Mouse (Mus musculus) cerebellum, adult 2 months (tissue): ENCODE measurements around the gene Leng8. TPM values are rescaled to one million over a fixed set of nuclear protein-coding genes. Genes with fewer than 3 reads are reported as not detected.

Experiments used
- DNase-seq, 2 experiments: peaks; one replicate each; pipeline ENCODE4 v3.0.0; 2021
- H3K27ac ChIP-seq: fragments of 200-500 bp; 2 replicates; pipeline ENCODE4 v1.5.1; 2012; ENCODE audit warnings: low read length, control low read depth, inconsistent platforms; ENCODE audit not compliant: insufficient read depth
- H3K27me3 ChIP-seq: fragments of 200-500 bp; 2 replicates; pipeline ENCODE4 v1.6.1; 2012; ENCODE audit warnings: inconsistent platforms, mild to moderate bottlenecking, low read length, moderate library complexity; ENCODE audit not compliant: control insufficient read depth, insufficient read depth
- H3K4me1 ChIP-seq: fragments of 200-500 bp; 2 replicates; pipeline ENCODE4 v1.6.1; 2011; ENCODE audit warnings: low read length; ENCODE audit not compliant: control insufficient read depth, insufficient read depth
- H3K4me3 ChIP-seq: fragments of 200-500 bp; replicated peaks from 2 replicates; pipeline ENCODE3; 2011; ENCODE audit warnings: mild to moderate bottlenecking, low read depth, low read length, control low read depth; ENCODE audit not compliant: insufficient read depth
- CTCF ChIP-seq: fragments of 200-500 bp; IDR thresholded peaks from 2 replicates; pipeline ENCODE4 v1.5.1; 2011; ENCODE audit warnings: low read depth, mild to moderate bottlenecking, control low read depth, low read length, moderate library complexity, borderline replicate concordance; ENCODE audit not compliant: insufficient read depth
- POLR2A ChIP-seq: fragments of 200-500 bp; IDR thresholded peaks from 2 replicates; pipeline ENCODE4 v1.6.1; 2011; ENCODE audit warnings: low read length, control low read depth, borderline replicate concordance; ENCODE audit not compliant: insufficient read depth
- WGBS: fragments of 180-500 bp; shearing (Covaris S2); methylation state at CpG from one replicate; pipeline ENCODE4 v1.1.7; 2018; 5-methylcytosine and 5-hydroxymethylcytosine counted together
- polyA plus RNA-seq: library from polyadenylated mRNA; depleted of rRNA; stranded (reverse); fragments of >200 nt; gene quantifications from 2 replicates; pipeline ENCODE4 v1.2.3, GENCODE M21; 2012

Leng8 gene
- polyA plus RNA-seq, 1 experiment: 587 TPM

GRCm38 (mm10) chr7:4145552-4146190 is 8.8 kb downstream of the Leng8 start:
- no peaks in the 10 kb centered on the region for H3K27me3 ChIP-seq
- peak; percentile 67 for DNase-seq
- peaks cover 6% of the 10 kb centered on the region; the same call in 1 of the 2 replicates for H3K4me1 ChIP-seq
- H3K27ac ChIP-seq: no peak overlapping the region
- TF ChIP-seq POLR2A (no peak), CTCF (peak; percentile 78)
- WGBS: 46% methylated on average over 6 of the region's 6 CpGs
- H3K4me3 ChIP-seq: no peak overlapping the region

DNA sequence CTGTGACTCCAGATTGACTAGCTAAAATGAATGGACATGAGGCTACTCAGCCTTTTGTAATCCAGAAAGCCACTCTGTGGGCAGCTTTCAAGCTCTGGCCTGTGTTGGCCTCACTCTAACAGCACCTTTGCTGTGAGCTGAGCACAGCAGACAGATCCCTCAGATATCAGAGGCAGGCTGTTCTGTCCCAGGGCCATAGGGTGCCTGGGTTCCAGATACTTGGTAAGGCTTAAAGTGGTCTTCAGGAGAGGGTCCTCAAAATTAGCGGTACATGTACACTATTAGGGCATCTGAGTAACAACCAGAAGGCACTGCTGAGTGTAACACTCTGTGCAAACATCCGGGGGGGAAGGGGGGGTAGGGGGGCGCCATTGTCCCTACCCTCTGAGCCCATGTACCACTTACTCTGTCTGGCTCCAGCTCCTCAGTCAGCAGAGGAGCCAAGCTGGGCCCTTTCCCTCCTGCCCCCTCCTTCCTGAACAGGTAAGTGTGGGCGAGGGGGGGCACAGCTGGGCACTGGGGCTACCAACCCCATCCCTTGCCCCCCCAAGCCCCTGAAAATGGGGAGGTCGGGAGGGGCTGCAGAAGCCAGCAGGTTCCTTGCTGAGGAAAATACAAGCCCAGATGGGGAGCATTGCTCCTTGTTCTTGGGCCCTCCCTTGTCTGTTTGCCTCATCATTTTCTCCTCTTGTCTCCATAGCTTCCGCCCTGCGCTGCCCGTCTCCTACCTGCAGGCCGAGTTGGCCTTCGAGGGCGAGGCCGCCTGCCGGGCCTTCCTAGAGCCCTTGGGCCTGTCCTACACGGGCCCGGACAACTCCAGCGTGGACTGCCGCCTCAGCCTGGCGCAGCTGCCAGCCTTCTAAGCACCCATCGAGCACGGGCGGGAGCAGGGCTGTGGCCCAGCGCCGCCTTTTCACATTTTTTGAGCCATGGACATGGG is 9.7 kb downstream of the Leng8 start:
- TF ChIP-seq CTCF (no peak), POLR2A (no peak)
- peak in 1 of 2 experiments; percentile 35 for DNase-seq
- H3K4me3 ChIP-seq: no peak overlapping the region
- peaks cover 6% of the 10 kb centered on the region; the same call in 1 of the 2 replicates for H3K4me1 ChIP-seq
- H3K27me3 ChIP-seq: no peaks in the 10 kb centered on the region
- 87% methylated on average over 23 of the region's 23 CpGs for WGBS
- H3K27ac ChIP-seq: no peak overlapping the region

- H3K27me3 ChIP-seq: no peaks in the 10 kb centered on the region
- DNase-seq: peak in 1 of 2 experiments; percentile 35
- no peak overlapping the region for H3K4me3 ChIP-seq
- H3K4me1 ChIP-seq: peaks cover 6% of the 10 kb centered on the region; the same call in 1 of the 2 replicates
- WGBS: 82% methylated on average over 20 of the region's 20 CpGs
- no peak for TF ChIP-seq CTCF
- no peak for TF ChIP-seq POLR2A
- H3K27ac ChIP-seq: no peak overlapping the region
Measured at GRCm38 (mm10) chr7:4147371-4147770, 10.5 kb downstream of the Leng8 start.

- no peaks in the 10 kb centered on the region for H3K27me3 ChIP-seq
- no peak for TF ChIP-seq CTCF
- TF ChIP-seq POLR2A: no peak
- no peak for DNase-seq
- H3K4me3 ChIP-seq: no peak overlapping the region
- H3K4me1 ChIP-seq: peaks cover 6% of the 10 kb centered on the region; the same call in 1 of the 2 replicates
- 75% methylated on average over 4 of the region's 4 CpGs for WGBS
- H3K27ac ChIP-seq: no peak overlapping the region
Measured at GRCm38 (mm10) chr7:4147836-4148235, 11.0 kb downstream of the Leng8 start.

DNA sequence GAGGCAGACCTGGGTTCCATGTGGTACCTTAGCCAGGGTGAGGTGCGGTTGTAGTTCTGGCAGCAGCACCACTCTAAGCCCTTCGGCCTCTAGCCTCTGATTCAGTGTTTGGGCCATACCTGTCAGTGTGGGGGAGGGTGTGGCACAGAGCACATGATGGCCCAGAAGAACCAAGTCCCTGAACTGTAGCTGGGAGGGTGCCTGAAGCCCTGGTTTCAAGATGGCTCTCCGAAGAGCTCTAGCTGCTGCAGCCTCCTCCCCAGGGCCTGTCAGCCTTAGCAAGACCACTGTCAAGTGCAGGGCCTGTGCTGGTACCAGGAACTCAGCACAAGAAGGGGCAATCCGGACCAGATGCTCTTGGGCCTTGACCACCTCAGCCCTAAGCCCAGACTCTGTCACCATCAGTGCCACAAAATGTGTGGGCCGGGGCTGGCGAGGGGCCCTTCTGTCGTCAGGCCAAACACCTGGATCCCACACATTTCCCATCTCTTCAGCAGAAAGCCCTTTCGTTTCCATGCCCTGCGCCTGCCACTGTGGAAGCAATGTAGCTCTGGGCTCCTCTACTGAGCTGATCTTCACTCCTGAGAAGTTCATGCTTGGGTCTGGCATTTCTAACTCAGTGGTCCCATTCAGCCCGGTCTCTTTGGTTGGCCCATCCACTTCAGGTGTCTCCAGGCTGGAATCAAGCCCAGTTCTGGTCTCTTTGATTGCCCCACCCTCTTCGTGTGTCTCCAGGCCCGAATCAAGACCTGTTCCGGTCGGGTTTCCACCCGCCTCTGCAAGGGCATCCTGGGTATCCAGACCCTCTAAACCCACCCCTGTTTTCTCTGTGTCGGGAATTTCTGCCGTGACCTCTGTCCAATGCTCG is 11.7 kb downstream of the Leng8 start:
- TF ChIP-seq CTCF (no peak), POLR2A (no peak)
- DNase-seq: peak in 1 of 2 experiments; percentile 38
- Histone ChIP-seq H3K4me1 (peaks cover 6% of the 10 kb centered on the region; the same call in 1 of the 2 replicates), H3K27me3 (no peaks in the 10 kb centered on the region), H3K27ac (peak overlapping the region; percentile 100), H3K4me3 (peak overlapping the region; percentile 98)
- 14% methylated on average over 18 of the region's 18 CpGs for WGBS

DNA sequence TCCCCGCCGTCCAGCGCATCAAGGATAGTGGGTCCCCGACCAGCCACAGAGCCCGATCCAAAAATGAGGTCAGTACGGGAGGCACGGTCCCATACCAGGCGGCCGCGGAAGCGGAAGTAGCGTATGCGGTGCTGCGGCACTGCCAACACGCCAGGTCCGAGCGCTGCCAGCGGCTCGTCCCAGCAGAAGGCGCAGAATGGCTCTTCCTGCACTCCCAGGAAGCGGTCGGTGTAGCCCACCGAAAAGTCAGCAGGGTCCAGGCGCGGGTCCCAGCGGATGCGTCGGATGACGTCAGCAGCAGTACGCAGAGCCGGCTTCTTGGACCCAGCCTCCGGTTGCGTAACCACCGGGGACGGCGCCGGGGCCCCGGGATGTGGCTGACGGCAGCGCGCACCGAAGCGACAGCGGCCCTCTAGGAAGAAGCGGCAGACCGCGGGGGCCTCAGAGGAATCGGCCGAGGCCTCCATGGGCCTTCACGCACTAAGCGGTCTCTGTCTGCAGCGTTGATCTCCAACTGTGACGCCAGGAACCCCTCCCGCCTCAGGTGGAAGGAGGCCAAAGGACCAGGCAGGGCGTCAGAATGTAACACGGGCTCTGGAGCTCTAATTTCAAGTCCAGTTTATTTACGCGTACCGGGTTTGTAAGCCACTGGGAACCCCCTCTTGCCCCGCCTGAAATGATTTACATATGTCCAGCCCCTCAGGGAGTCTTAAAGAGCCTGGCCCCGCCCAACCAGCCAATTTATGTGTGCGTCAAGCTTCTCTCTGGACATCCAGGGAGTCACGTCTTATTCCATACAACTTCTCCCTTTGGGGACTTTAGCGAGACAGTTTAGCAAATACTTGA is 12.6 kb downstream of the Leng8 start:
- H3K27me3 ChIP-seq: no peaks in the 10 kb centered on the region
- WGBS: under 1% methylated on average over 64 of the region's 64 CpGs
- H3K4me1 ChIP-seq: peaks cover 6% of the 10 kb centered on the region; the same call in 1 of the 2 replicates
- peak; percentile 90 for TF ChIP-seq POLR2A
- no peak for TF ChIP-seq CTCF
- H3K27ac ChIP-seq: peak overlapping the region; percentile 100
- peak overlapping the region; percentile 98 for H3K4me3 ChIP-seq
- peak; percentile 91 to 94 for DNase-seq

- DNase-seq: peak; percentile 60 to 67
- no peak for TF ChIP-seq CTCF
- TF ChIP-seq POLR2A: no peak
- WGBS: 2% methylated on average over 14 of the region's 14 CpGs
- Histone ChIP-seq H3K27ac (peak within 1 kb of the TSS; percentile 100), H3K4me3 (peak within 1 kb of the TSS; percentile 98), H3K4me1 (peaks cover 6% of the 10 kb centered on the region; the same call in 1 of the 2 replicates), H3K27me3 (no peaks in the 10 kb centered on the region)
Measured at GRCm38 (mm10) chr7:4150059-4150541, 13.3 kb downstream of the Leng8 start, which contains the start of gene Leng9. Leng9 (minus strand) TSS chr7:4150374.
